Mouse (Mus musculus) adrenal gland (tissue): ENCODE results near the gene Rimkla.

ENCODE experiments used
- intact Hi-C: fragments of 180-260 bp; cut with DNase I; formaldehyde crosslinking; loops from one replicate; pipeline ENCODE4 v1.15.1; 2025

The Rimkla gene

GRCm38 (mm10) chr4:119421921-119422293 lies 70.5 kb downstream of the Rimkla start:
- intact Hi-C loops = loop anchor here (5.0 to 10.0 kb wide), 2 partner anchors 115 to 177 kb away; partner anchors contain the start of genes Foxj3 and Frg2f1

- intact Hi-C loops = loop anchor here (5.0 to 10.0 kb wide), 2 partner anchors 116 to 176 kb away; partner anchors contain the start of genes Foxj3 and Frg2f1
Measured at GRCm38 (mm10) chr4:119421191-119421590, 71.2 kb downstream of the Rimkla start.

- intact Hi-C loops = no loop called here
Measured at GRCm38 (mm10) chr4:119417894-119418293, 74.5 kb downstream of the Rimkla start.

- intact Hi-C loops = no loop called here
Measured at GRCm38 (mm10) chr4:119417270-119417669, 75.2 kb downstream of the Rimkla start.
